Mouse (Mus musculus) ES-E14 (cell line): ENCODE data around the gene Mast4.

Source experiments
- HCFC1 ChIP-seq: IDR thresholded peaks from 2 replicates; pipeline ENCODE4 v1.6.1; 2012; ENCODE audit warnings: low read length, inconsistent platforms, borderline replicate concordance; ENCODE audit not compliant: insufficient read depth
- MAFK ChIP-seq: IDR thresholded peaks from 2 replicates; pipeline ENCODE4 v1.6.1; 2014; ENCODE audit warnings: mild to moderate bottlenecking, low read depth, low read length, inconsistent platforms; ENCODE audit not compliant: insufficient read depth

DNA sequence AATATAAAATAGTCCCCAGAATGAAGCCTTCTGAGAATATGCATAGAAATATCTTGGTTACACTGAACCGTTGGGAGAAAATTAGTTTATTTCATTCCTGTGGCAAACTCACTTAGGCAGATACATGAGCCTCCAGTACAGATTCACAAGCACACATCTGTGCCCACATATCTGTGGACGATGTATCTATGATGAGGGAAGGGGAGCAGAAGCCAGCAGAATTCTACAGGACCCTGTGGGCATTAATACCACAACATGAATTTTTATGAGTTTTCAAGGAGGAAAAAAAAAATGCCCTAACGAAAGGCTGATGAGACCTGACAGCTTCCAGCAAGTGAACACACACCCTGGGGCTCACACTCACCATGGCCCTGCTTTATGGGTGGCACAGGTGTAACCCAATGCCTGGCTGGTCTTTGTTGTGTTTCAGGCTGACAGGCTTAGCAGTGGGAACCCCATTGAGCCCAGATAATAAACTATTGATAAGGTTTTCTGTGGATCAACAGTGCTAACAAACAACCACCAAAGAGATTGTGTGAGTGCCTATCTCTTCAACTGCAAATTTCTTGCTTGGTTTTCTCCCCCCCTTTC is 17.4 kb downstream of the Mast4 start:
- no peak for TF ChIP-seq MAFK
- TF ChIP-seq HCFC1, result no peak
